Mouse (Mus musculus) left cerebral cortex, adult 11 months (tissue): ENCODE measurements around the gene Ifi202b.
"Not testable (repeated sequence)": the region's sequence is repeated elsewhere in the genome, so short reads cannot be mapped to it uniquely, and the experiment has no call there.

Experiments used
- DNase-seq: peaks from one replicate; pipeline ENCODE4 v3.0.0; 2022; ENCODE audit warnings: low spot score

Ifi202b gene

DNA sequence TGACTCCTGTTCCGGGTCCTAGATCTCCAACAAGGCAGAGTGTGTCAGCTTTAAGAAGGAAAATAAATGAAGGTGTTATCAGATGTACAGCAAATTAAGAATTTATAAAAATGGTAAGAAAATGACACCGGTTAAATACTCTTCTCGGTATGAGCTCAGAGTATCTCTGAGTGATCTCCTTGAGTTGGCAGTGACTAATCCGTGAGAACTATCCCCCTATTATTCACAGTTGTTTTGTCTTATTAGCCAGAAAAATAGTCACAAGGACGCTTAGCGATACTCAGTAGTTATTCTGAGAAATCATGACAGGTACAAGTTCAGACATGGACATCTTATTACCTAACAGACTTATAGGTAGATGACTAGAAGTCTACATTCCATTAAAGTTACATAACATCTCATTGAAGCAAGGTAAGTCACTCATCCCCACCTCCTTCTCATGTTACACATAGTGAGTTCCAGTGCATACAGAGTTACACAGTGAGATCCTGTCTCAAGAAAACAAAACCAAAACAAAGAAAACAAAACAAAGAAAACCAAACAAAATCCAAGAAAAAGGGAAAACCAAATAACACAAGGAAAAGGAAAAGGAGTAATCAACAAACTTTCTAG, at the start of gene Ifi202b:
Gene Ifi202b, minus strand, starts transcription at position 51 of the 612 bp plus-strand sequence.
- DNase-seq, result not testable (repeated sequence)

DNA sequence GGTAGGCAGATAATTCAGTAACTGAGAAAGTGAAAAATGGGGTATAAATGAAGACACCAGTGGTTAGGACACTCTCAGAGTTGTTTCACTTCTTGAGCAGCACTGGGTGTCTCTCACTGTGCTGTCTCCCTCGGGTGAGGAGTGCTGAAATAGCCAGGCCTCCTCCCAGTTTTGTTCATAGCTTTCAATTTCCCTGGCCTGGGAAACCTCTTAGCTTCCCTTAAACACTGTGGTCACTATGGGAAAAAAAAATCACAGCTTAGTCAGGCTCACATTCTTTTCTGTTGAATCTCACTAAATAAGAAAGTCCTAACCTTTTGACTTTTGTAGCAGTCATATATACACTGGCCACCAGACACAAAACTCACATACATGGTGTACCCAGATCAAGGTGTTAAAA, 49.2 kb upstream of the Ifi202b start, which contains the start of gene Ifi205:
Gene Ifi205, minus strand, starts transcription at position 113 of the 400 bp plus-strand sequence.
- no peak for DNase-seq

DNA sequence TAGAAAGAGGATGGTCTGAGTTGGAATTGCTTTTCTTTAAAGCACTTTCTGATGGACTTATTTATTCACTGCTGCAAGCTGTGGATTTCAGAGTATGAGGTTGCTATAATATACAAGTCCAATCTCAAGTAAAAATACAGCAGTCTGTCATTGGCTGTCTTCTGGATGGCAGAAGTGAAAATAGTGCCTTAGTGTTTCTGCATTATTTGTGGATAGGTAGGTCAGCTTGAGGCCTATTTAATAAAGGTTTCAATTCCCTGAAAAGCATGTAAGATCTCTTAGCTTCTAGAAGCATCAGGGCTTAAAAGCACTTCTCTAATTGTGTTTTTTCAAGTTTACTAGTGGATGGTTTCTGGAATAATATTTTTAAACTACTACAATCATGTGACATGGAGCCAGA, 24.5 kb upstream of the Ifi202b start:
- not testable (repeated sequence) for DNase-seq

DNA sequence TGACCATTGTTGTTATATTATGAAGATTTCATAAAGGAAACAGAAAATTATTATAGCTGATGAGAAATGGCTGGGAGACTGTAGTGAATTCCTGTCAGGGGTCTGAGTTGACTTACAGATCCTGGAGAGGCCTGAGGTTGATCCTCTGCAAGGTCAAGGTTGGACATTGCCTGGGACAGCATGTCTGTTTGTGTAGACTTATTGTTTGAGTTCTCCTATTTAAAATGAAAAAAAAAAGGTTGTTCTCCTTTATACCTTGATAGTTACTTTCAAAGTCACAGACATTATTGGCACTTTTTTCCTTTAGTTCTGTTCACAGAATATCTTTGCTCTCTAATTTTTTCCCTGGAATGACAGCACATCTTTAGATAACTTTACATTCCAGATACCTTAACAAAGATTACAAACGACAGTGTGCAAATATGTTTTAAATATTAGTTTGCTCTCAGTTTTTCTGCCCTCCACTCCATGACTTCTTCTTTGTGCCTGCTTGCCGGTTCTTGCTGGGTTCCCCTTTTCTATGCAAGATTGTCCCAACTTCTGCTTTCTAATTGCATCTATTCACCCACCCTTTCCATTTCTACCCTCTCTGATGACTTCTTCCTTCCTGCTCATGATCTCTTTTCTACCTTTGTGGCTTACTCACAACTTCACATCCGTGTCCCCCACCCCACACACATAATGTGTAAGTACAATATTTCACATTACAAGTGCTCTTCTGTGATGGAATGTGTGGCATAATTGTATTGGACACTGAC, 22.0 kb upstream of the Ifi202b start:
- DNase-seq, result not testable (repeated sequence)

DNA sequence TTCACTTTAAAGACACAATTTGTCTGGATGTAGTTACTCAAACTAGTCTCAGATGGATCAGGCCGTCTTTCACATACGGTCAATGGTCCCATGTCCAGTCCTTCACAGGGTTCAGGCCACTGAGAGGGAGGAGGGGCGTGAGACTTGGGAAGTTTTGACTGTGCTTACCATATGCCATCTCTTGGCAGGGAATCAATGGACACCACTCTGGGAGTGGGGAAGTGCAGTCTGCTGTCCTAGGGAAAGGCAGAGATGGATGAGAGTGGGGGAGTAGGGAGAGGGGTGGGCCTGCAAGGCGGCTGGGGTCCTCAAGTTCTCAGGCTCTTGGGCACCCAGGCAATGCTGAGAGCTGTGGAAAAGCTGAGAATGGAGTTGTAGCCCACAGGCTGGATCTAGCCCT, 12.5 kb upstream of the Ifi202b start:
- no peak for DNase-seq

DNA sequence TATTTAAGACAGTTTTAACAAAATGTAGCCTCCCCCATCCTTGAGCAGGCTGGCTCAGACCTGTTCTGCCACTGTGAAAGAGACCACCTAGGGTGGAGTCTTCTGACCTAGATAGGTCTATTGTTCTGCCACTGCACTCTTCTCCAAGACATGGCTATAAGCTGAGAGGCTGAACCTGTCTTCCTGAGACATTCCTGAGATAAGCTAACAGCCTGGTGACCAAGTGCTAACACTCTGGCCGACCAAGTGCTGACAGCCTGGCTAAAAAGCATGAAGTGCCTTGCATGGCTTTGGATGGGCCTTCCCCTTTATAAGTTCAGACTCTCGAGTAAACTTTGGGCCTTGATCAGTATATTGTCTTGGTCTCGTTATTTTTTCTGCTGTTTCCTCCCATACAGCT, 1.5 kb downstream of the Ifi202b start:
- not testable (repeated sequence) for DNase-seq

DNA sequence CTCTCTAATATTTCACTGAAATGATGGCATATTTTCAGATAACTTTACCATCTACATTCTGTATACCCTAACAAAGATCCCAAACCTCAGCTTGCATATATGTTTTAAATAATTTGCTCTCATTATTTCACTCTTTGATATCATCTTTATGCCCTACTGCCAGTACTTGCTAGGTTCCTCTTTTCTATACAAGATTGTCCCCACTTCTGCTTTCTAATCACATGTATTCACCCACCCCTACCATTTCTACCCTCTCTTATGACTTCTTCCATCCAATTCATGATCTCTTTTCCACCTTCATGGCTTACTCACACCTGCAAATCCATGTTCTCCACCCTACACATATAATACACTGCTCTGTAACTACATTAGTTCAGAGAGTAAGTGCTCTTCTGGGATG, 4.9 kb downstream of the Ifi202b start:
- no peak for DNase-seq

DNA sequence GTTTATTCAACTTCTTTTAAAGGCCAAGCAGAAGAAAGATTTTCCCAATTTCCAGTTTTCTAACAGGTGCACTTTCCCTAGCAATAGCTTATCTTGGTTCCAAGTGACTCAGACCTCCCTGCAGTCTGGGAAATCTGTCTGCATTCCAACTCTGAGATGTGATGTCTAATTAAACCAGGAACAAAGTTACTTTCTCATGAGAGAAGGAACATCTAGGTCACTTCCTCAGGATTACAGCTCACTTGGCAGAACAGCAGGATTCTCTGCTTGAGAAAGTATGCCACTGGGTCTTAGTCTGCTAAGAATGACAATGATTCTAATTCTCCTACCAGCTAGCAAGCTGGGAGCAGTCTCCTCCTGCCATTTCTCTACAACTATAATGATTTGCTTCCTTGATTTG, 9.4 kb downstream of the Ifi202b start:
- peak; percentile 1 for DNase-seq

DNA sequence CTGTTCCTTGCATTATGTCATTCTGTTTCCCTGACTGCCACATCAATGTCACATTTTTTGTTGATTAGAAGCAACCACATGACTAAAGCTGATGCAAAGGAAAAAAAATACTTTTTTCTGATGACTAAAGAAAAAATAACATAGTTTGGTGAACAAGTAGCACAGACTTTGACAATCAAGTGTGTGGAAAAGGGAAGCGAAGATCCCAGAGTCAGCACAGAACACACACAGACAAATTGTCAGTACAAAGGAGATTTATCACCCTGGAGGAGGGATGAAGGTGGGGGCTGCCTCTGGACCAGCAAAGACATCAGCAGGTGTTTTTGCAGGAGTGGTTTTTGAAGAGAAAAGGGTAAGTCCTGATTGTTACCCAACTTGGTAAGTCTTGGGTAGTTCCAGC, 21.1 kb downstream of the Ifi202b start:
- not testable (repeated sequence) for DNase-seq

DNA sequence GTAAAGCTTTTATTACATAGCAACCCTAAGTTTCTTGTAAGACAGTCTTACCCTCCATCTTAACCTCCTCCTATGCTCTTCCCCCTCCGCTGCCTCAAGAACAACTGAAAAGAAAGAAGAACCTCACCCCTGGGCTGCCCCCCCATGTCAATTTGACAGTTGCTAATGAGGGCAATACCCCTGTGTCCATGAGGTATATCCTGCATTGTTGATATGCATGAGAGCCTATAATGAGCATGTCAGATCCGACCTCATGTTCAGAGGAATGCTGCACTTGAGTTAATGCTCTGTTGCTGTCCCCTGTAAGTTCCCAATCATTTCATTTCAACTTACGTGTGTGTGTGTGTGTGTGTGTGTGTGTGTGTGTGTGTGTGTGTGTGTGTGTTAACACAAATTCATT, 22.5 kb downstream of the Ifi202b start:
- not testable (repeated sequence) for DNase-seq

DNA sequence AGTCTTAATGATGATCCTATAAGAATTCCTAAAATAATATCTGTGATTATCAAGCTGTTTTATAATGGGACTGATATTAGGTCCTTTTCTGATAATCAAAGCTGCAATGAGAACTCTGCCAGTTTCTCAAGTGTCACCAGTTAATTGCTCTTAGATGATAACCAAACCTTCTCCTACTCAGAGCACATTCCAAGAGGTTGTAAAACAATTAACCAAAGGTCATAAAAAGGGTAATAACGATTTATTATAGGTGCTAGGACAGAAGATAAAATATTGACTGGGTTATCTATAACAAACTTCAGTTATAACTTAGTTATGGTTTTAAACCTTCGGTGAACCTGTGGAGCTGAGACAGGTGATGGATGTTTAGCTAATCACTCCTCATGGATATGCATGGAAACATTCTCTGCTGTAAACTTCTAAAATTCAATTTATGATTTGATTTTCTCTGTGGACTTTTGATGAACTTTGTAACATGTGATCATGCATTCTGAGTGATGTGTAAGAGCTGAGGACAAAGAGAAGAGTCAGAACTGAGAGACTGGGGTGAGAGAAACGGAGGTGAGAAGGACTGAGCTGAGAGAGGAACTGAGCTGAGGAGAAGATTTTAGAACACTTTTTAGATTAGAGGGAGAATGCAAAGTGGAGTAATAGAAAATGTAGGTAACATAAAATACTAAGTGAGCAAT, 26.6 kb downstream of the Ifi202b start:
- not testable (repeated sequence) for DNase-seq

DNA sequence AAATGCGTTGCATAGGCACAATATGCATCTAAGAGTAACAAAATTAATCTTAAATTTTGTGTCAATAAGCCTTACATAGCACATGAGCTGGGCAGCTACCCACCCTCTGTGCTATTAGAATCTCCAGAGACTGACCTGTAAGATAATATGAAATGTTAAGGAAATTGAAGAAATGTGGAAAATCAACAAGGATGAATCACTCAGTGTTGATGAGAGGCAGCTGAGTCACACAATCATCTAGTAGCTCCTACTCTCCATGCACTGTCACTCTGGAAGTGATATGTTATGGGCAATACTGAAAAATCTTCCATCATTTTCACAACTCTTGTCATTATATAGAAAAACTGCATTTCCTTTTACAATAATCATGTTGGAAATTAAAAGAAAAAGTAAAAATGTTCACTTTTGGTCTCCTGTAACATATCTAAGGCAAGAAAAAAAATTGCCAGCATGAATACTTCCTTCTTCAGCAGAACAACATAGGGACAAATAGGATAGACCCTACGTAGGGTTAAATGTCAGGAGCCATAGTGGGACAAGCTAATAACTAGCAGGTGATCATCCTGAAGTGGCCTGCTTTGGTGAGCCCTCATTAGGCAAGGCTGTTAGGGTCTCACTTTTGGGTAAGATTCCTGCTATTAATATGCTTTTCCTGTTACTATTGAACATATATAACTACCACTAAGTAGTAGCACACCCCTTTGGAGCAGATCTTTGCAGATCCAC, 27.3 kb downstream of the Ifi202b start:
- DNase-seq, result no peak

DNA sequence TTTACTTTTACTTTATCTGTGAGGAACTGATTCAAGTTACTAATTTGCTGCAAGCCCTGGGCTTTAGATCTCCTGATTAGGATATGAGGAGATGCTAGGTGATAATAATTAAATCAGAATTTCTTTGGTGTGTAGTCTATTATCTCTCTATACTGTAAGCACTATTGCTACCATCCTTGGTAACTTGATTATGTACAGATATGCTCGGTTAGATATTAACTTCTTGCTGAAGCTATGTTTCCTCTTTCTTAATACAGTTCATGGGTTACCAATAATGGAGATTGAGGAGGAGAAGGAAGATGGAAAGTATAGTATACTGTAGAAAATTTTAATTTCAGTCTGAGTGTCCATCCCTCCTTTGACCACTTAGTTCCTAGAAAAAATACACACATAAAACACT, 29.0 kb downstream of the Ifi202b start:
- DNase-seq, result no peak

DNA sequence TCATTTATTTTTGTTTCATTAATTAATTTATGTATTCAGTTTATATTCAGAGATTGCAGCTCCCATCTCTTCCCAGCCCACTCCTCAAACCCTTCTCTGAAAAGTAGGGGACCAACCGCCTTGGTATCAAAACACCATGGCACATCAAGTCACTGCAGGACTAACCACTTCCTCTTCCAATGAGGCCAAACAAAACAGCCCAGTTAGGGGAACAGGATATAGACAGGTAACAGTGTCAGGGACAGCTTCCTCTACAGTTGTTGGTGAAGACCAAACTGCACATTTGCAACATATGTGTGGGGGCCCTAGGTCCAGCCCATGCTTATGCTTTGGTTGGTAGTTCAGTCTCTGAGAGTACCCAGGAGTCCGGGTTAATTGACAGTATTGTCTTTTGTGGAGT, 33.5 kb downstream of the Ifi202b start:
- DNase-seq, result not testable (repeated sequence)

DNA sequence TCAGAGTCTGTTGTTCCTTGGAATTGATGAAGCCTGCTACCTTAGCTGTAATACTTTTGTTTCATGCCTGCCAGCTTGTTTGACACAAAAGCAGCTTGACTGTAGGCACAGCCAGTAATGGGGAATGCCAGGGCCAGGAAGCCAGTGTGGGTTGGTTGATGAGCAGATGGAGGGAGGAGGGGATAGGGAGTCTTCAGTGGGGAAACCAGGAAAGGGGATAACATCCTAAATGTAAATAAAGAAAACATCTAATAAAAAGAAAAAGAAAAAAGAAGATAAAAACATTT, 39.8 kb downstream of the Ifi202b start:
- not testable (repeated sequence) for DNase-seq

DNA sequence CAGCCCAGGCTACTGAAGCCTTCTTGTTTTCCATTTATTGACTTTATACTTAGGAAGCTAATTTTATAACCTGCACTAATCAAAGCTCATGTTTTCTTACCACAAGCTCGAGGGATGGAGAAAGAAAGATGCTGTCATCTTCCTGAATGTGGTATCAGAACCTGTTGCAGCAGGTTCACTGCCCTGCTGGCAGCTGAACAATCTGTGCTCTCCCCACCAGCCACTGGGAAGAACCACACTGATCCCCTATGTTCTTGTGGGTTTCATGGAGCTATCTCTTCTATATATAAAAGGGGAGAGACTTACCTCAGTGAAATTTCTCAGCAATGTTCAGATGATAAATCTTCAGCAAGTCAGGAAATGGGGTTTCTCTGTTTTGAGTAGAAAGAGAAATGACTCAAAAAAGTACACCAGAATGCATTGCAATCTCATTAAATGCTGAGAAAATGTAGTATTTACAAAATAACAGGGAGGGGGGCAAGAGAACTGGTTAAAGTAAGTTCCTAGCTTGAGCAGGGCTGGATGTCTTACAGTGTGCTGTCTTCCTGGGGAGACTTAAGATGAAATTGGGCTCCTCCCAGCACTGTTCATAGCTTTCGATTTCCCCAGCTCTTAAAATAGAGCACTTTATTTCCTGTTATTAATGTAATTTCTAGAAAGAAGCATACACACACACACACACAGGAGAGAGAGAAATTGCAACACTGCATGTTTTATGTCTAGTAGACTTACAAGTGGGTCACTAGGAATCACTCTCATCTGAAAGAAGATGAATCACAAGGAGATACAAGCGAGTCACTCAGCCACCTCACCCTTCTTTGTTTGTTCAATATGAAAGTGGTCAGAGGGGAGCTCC, 40.4 kb downstream of the Ifi202b start, which contains the start of the genes Mndal and Ifi203:
Gene Mndal, minus strand, starts transcription at position 568 of the 856 bp plus-strand sequence.
Gene Ifi203, minus strand, starts transcription at position 749 of the 856 bp plus-strand sequence.
- not testable (repeated sequence) for DNase-seq

DNA sequence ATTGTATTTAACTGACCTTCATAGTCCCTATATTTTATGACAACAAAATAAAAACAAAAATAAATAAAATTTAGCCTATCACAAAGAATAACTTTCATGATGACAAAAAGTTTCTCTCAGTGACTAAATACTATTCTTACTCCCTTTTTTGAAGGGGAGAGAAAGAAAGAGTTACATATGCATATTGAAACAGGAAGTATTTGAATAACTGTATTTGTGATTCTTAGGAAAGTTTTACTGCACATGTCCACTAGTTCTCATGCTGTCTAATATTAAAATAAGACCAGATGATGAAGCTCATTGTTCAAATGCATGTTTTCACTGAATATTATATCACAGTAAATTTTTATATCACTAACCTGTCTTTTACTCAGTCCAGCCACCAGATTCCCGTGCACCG, 41.0 kb downstream of the Ifi202b start:
- DNase-seq, result not testable (repeated sequence)

DNA sequence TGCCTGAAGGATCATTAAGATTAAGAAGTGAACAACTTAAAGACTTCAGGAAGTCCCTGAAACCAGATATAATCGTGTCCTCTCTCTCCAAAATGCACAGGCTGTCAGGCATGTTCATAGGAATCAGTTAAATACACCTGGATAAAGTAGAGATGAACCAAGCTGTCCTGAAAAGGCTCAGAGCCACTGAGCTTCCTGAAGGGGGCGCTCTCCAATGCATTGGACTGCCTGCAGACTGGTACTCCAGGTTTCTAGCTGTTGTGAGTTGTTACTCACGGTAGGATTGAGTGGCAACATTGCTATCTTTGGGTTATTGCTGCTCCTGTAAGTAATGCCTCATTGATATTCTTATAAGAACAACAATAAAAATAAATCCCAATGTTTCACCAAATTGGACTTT, 63.3 kb downstream of the Ifi202b start:
- not testable (repeated sequence) for DNase-seq

DNA sequence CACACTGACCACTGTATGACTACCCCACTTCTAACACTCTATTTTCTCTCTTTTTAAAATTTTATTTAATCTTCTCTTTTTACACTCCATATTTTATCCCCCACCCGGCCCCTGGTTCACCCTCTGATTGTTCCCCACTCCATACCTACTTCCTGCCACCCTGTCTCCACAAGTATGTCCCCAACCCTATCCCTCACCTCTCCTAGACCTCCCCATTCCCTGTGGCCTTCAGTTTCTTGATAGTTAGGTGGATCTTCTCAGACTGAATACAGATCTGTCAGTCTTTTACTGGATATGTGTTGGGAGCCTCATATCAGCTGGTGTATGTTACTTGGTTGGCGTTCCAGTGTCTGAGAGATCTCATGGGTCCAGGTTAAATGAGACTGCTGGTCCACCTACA, 68.0 kb downstream of the Ifi202b start:
- DNase-seq, result no peak

DNA sequence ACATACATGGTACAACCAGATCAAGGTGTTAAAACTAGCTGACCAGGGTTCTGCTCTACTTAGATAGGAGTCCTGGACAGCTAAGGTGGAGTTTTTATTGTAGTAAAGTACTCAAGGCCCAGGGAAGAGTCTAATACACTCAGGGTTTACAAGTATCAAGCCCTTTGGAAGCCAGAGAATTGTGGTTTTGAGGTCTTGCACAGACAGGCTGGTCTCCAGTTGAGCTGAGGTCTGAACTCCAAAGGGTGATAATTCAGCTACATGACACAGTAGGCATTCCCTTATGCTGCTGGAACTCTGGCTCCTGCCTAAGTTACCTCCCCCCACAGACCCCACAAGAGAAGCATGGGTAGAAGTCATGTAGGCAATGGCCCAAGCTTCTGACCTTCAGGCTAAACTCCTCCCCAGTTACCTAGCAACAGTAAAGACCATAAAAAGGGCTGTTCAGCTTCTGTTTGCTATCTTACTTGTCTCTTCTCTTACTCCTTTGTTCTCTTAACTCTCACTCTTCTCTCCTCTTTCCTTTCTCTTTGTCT, 69.2 kb downstream of the Ifi202b start:
- not testable (repeated sequence) for DNase-seq
